Mouse (Mus musculus) limb, embryonic 14.5 days (tissue): ENCODE data around the gene Trap1. TPM values are rescaled to one million over a fixed set of nuclear protein-coding genes. Genes with fewer than 3 reads are reported as not detected.
A peak's percentile ranks its signal among the peaks of the same experiment; 100 is the strongest.

Experiments
- ATAC-seq: fragments of 200-750 bp; cut with Nextera tagmentation; 2 replicates; pipeline ENCODE4 v1.8.0; 2017; ENCODE audit warnings: low read depth, moderate number of reproducible peaks, moderate TSS enrichment; ENCODE audit not compliant: low FRiP score
- DNase-seq: peaks from one replicate; pipeline ENCODE4 v3.0.0-alpha.2; 2015; ENCODE audit warnings: low spot score
- H3K27ac ChIP-seq: fragments of 300-500 bp; sonication (generic); replicated peaks from 2 replicates; pipeline ENCODE4 v1.5.1; 2014; ENCODE audit warnings: low read depth, mild to moderate bottlenecking, low read length, moderate library complexity, mixed read lengths
- H3K27me3 ChIP-seq: fragments of 300-500 bp; sonication (generic); 2 replicates; pipeline ENCODE4 v1.6.1; 2014; ENCODE audit warnings: low read length, mixed read lengths; ENCODE audit not compliant: control insufficient read depth, insufficient read depth
- H3K36me3 ChIP-seq: fragments of 300-500 bp; sonication (generic); 2 replicates; pipeline ENCODE4 v1.6.1; 2014; ENCODE audit warnings: mild to moderate bottlenecking, low read length, moderate library complexity, mixed read lengths; ENCODE audit not compliant: control insufficient read depth, insufficient read depth
- H3K4me1 ChIP-seq: fragments of 300-500 bp; sonication (generic); 2 replicates; pipeline ENCODE4 v1.6.1; 2014; ENCODE audit warnings: antibody characterized with exemption, low read length, mixed read lengths; ENCODE audit not compliant: control insufficient read depth, insufficient read depth
- H3K4me2 ChIP-seq: fragments of 300-500 bp; sonication (generic); replicated peaks from 2 replicates; pipeline ENCODE4 v1.6.1; 2014; ENCODE audit warnings: low read depth, mild to moderate bottlenecking, low read length, moderate library complexity; ENCODE audit not compliant: severe bottlenecking
- H3K4me3 ChIP-seq: fragments of 300-500 bp; sonication (generic); replicated peaks from 2 replicates; pipeline ENCODE4 v1.5.1; 2014; ENCODE audit warnings: low read length
- H3K9ac ChIP-seq: fragments of 300-500 bp; sonication (generic); 2 replicates; pipeline ENCODE4 v1.6.1; 2014; ENCODE audit warnings: mild to moderate bottlenecking, low read depth, low read length, moderate library complexity; ENCODE audit not compliant: severe bottlenecking
- H3K9me3 ChIP-seq: fragments of 300-500 bp; sonication (generic); 2 replicates; pipeline ENCODE4 v1.6.1; 2016; ENCODE audit warnings: low read length; ENCODE audit not compliant: control insufficient read depth
- POLR2A ChIP-seq: fragments of 200-500 bp; IDR thresholded peaks from 2 replicates; pipeline ENCODE4 v1.8.0; 2012; ENCODE audit warnings: inconsistent platforms, mild to moderate bottlenecking, moderate library complexity, borderline replicate concordance; ENCODE audit not compliant: insufficient read depth, insufficient read length; ENCODE audit errors: extremely low read depth
- WGBS: fragments of 180-500 bp; shearing (Covaris S2); extraction: QIAGEN DNeasy Blood & Tissue Kit; methylation state at CpG from one replicate; pipeline ENCODE4 v1.1.7; 2014; 5-methylcytosine and 5-hydroxymethylcytosine counted together
- polyA plus RNA-seq, 2 experiments: library from polyadenylated mRNA; depleted of rRNA in 1 of 2; stranded (reverse) in 1 of 2; unstranded in 1 of 2; fragments of >200 nt; fragmentation: Nextera tagmentation in 1 of 2; extraction: Ambion mirVana in 1 of 2; gene quantifications; 2 replicates each; pipeline versions ENCODE4 v1.2.1 to v1.2.3; 2012 to 2014

The Trap1 gene
- polyA plus RNA-seq, 2 experiments, result 82.8 to 95.6 TPM

DNA sequence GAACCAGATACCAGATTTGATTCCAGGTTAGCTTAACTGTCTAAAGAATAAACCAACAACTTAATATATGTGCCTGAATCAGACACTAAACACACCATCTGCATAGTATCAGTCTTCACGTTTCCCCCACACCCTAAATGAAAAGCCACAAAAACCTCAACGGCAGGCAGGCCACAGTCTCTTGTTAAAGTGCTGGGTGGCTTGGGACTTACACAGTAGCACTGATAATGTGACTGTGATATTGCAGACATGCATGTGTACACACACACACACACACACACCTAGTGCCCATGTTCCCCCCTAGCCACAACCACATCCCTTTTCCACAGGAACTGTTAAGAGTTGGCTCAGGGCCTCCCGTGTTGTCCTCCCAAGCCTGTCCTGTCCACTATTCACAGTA is 2.8 kb downstream of the Trap1 start:
- no peak for ATAC-seq
- Histone ChIP-seq H3K27ac (no peak overlapping the region), H3K4me1 (peaks cover 7% of the 10 kb centered on the region), H3K9ac (no peak overlapping the region), H3K36me3 (no peaks in the 10 kb centered on the region), H3K4me2 (no peak overlapping the region), H3K4me3 (no peak overlapping the region), H3K9me3 (no peaks in the 10 kb centered on the region), H3K27me3 (no peaks in the 10 kb centered on the region)
- WGBS, result 81% methylated on average over 3 of the region's 3 CpGs
- DNase-seq, result no peak
- no peak for TF ChIP-seq POLR2A

DNA sequence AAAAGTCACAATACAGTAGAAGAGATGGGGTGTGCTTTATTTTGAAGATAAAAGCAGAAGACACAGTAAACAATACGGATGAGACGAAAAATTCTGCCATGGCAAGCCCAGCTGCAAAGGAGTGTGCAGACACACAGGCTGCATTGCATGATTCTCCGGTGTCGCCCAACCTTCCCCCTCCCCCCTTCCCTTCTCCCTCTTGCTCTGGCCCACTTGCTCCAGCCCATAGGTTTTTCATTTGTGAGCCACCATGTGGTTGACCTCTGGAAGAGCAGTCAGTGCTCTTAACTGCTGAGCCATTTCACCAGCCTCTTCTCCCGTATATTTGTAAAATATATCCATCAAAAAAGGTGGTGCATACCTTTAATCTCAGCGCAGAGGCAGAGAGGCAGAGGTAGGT is 3.3 kb downstream of the Trap1 start:
- H3K9ac ChIP-seq, result no peak overlapping the region
- no peaks in the 10 kb centered on the region for H3K36me3 ChIP-seq
- no peak for TF ChIP-seq POLR2A
- H3K4me2 ChIP-seq, result no peak overlapping the region
- WGBS, result 72% methylated on average over 6 of the region's 6 CpGs
- no peak overlapping the region for H3K4me3 ChIP-seq
- H3K27ac ChIP-seq, result no peak overlapping the region
- DNase-seq (no peak), ATAC-seq (no peak)
- no peaks in the 10 kb centered on the region for H3K27me3 ChIP-seq
- peaks cover 7% of the 10 kb centered on the region for H3K4me1 ChIP-seq
- no peaks in the 10 kb centered on the region for H3K9me3 ChIP-seq

DNA sequence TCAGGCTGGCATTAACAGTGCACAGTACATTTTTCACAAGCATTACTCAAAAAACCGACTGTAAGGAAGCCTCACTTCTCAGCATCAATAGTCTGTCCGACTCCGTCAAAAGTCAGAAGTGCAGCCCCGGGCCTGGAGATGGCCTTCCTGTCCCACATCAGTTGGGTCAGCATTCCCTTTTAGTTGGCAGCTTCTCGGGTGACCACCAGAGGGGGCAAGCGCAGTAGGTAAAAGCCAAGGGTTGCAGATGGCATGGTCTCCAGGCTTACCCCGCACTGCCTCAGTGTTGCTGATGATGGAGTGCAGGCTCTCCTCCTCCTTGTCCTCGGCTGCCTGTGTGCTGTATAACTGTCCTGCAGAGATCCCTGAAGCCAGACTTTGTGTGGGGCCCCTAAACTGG is 9.0 kb downstream of the Trap1 start:
- WGBS, result 55% methylated on average over 8 of the region's 8 CpGs
- no peaks in the 10 kb centered on the region for H3K9me3 ChIP-seq
- ATAC-seq (0 out of 2 replicates have a peak, but pooled peaks have one; percentile 37), DNase-seq (peak; percentile 37)
- no peaks in the 10 kb centered on the region for H3K27me3 ChIP-seq
- TF ChIP-seq POLR2A, result no peak
- no peak overlapping the region for H3K4me3 ChIP-seq
- H3K9ac ChIP-seq, result no peak overlapping the region
- H3K4me2 ChIP-seq, result no peak overlapping the region
- peaks cover 41% of the 10 kb centered on the region for H3K36me3 ChIP-seq
- no peak overlapping the region for H3K27ac ChIP-seq
- H3K4me1 ChIP-seq, result no peaks in the 10 kb centered on the region

DNA sequence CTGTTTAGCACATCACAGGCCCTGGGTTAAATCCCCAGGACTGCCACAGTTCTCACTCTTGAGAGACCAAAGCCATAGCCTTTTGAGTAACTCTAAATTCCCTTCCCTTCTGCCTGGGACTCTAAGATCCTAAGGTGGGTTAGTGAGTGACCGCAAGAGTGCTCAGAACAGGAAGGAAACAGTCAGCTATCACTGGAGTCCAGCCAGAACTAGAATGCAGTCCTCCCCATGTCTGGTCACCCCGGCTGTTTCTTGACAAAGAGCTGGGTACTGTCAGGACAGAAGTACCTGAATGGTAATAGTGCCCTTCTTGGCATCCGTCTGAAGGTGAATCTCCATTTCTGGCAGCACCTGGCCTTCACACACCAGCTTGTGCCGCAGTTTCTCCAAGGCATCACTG is 12.7 kb downstream of the Trap1 start:
- WGBS, result 93% methylated on average over 4 of the region's 4 CpGs
- no peak overlapping the region for H3K9ac ChIP-seq
- H3K9me3 ChIP-seq, result no peaks in the 10 kb centered on the region
- peaks cover 74% of the 10 kb centered on the region for H3K36me3 ChIP-seq
- H3K27me3 ChIP-seq, result no peaks in the 10 kb centered on the region
- no peak for ATAC-seq
- H3K4me1 ChIP-seq, result no peaks in the 10 kb centered on the region
- no peak overlapping the region for H3K27ac ChIP-seq
- H3K4me3 ChIP-seq, result no peak overlapping the region
- no peak for TF ChIP-seq POLR2A
- DNase-seq, result no peak
- no peak overlapping the region for H3K4me2 ChIP-seq

DNA sequence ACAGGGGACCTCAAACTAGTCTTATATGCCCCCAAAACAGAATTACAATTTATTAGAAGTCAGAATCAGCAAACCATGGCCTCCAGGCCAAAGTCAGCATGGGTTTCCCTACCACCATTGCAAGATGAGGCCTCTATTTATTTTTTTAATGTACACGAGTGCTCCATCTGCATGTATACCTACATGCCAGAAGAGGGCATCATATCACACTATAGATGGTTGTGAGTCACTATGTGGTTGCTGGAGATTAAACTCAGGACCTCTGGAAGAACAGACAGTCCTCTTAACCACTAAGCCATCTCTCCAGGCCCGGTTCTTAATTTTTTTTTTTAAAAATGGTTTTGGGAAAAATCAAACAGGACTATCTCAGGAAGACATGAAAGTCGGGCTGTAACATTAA is 23.8 kb downstream of the Trap1 start:
- Histone ChIP-seq H3K36me3 (peaks cover 75% of the 10 kb centered on the region), H3K27me3 (no peaks in the 10 kb centered on the region), H3K4me1 (no peaks in the 10 kb centered on the region), H3K4me2 (no peak overlapping the region), H3K9ac (no peak overlapping the region), H3K27ac (no peak overlapping the region), H3K9me3 (no peaks in the 10 kb centered on the region), H3K4me3 (no peak overlapping the region)
- TF ChIP-seq POLR2A, result no peak
- WGBS, result 83% methylated on average over 3 of the region's 3 CpGs
- DNase-seq (no peak), ATAC-seq (no peak)

DNA sequence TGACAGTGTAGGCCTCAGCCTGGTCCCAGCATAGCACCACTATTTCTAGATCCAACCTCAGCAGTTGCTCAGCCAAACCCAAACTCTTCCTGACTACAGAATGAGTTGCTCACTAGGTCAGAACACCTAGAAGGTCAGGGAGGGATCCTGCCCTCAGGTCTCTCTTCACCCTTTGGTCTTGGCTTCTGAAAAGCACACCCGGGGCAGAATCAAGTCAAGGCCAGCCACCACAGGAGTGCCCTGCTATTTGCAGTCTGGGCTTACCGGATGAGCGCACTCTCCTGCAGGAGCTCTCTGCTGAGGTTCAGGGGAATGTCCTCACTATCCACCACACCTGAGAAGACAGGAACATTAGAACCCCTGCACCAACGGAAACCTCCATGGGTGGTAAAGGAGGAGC is 25.0 kb downstream of the Trap1 start:
- no peak for DNase-seq
- no peaks in the 10 kb centered on the region for H3K9me3 ChIP-seq
- TF ChIP-seq POLR2A, result no peak
- no peak overlapping the region for H3K4me2 ChIP-seq
- no peak overlapping the region for H3K9ac ChIP-seq
- ATAC-seq, result no peak
- peaks cover 84% of the 10 kb centered on the region for H3K36me3 ChIP-seq
- 92% methylated on average over 4 of the region's 4 CpGs for WGBS
- H3K4me1 ChIP-seq, result no peaks in the 10 kb centered on the region
- no peak overlapping the region for H3K27ac ChIP-seq
- no peak overlapping the region for H3K4me3 ChIP-seq
- no peaks in the 10 kb centered on the region for H3K27me3 ChIP-seq
